Mouse (Mus musculus) thymus, postnatal 10 days (tissue): ENCODE results near the gene Igdcc4.

Experiments used
- DNase-seq, 2 experiments: peaks; one replicate each; pipeline ENCODE4 v3.0.0; 2021; ENCODE audit warnings: low spot score in 2 of 2

Igdcc4 gene

GRCm38 (mm10) chr9:65154692-65155455 is 53.6 kb downstream of the Igdcc4 start:
- DNase-seq, result no peak

GRCm38 (mm10) chr9:65156604-65157003 is 55.3 kb downstream of the Igdcc4 start:
- no peak for DNase-seq

- DNase-seq, result no peak
Measured at GRCm38 (mm10) chr9:65157631-65158030, 56.3 kb downstream of the Igdcc4 start.

GRCm38 (mm10) chr9:65161188-65161587 is 59.9 kb downstream of the Igdcc4 start:
- no peak for DNase-seq

- DNase-seq, result no peak
Measured at GRCm38 (mm10) chr9:65161881-65162280, 60.6 kb downstream of the Igdcc4 start.

- no peak for DNase-seq
Measured at GRCm38 (mm10) chr9:65162711-65163639, 61.7 kb downstream of the Igdcc4 start.

- no peak for DNase-seq
Measured at GRCm38 (mm10) chr9:65164870-65165269, 63.6 kb downstream of the Igdcc4 start.

GRCm38 (mm10) chr9:65166386-65166785 is 65.1 kb downstream of the Igdcc4 start:
- no peak for DNase-seq

GRCm38 (mm10) chr9:65168534-65168933 is 67.2 kb downstream of the Igdcc4 start:
- DNase-seq, result no peak

GRCm38 (mm10) chr9:65168952-65169351 is 67.7 kb downstream of the Igdcc4 start:
- no peak for DNase-seq

- DNase-seq, result no peak
Measured at GRCm38 (mm10) chr9:65172654-65173053, 71.4 kb downstream of the Igdcc4 start.

- DNase-seq, result no peak
Measured at GRCm38 (mm10) chr9:65175234-65175938, 74.1 kb downstream of the Igdcc4 start.

- DNase-seq, result no peak
Measured at GRCm38 (mm10) chr9:65175939-65176871, 74.9 kb downstream of the Igdcc4 start.

- DNase-seq, result no peak
Measured at GRCm38 (mm10) chr9:65177497-65177896, 76.2 kb downstream of the Igdcc4 start.

- DNase-seq, result no peak
Measured at GRCm38 (mm10) chr9:65177912-65178311, 76.6 kb downstream of the Igdcc4 start.

GRCm38 (mm10) chr9:65178336-65179213 is 77.3 kb downstream of the Igdcc4 start:
- no peak for DNase-seq

- DNase-seq, result no peak
Measured at GRCm38 (mm10) chr9:65179817-65180624, 78.7 kb downstream of the Igdcc4 start.
